Mouse (Mus musculus): Measurements from ENCODE around the gene Rab11a. TPM values are rescaled to one million over a fixed set of nuclear protein-coding genes. Genes with fewer than 3 reads are reported as not detected.

The Rab11a gene
- polyA plus RNA-seq, 1 experiment from 2014 or later, result 322 TPM

GRCm38 (mm10) chr9:64774883-64775282, 37.3 kb upstream of the Rab11a start:
- no peaks in the 10 kb centered on the region for H3K9me3 ChIP-seq (ENCODE audit: control insufficient read depth, low read length)
- H3K36me3 ChIP-seq (ENCODE audit: control insufficient read depth, insufficient read depth, low read length), result no peaks in the 10 kb centered on the region
- DNase-seq (ENCODE audit: low spot score) (peak; percentile 14), ATAC-seq (ENCODE audit: low FRiP score) (peak; percentile 59; the same call in 1 of the 2 replicates)
- peak overlapping the region; percentile 19; the same call in 1 of the 2 replicates for H3K27ac ChIP-seq (ENCODE audit: low read depth, low read length)
- H3K9ac ChIP-seq (ENCODE audit: low read depth, low read length), result no peak overlapping the region
- no peaks in the 10 kb centered on the region for H3K4me1 ChIP-seq (replicated peaks; ENCODE audit: control insufficient read depth, insufficient read depth, low read length)
- no peak overlapping the region for H3K4me2 ChIP-seq (replicated peaks; ENCODE audit: low read depth, low read length)
- WGBS, result 59% methylated on average over 2 of the region's 2 CpGs
- H3K27me3 ChIP-seq (ENCODE audit: control insufficient read depth, insufficient read depth, low read length), result no peaks in the 10 kb centered on the region
- no peak overlapping the region for H3K4me3 ChIP-seq (ENCODE audit: low read depth, low read length)

GRCm38 (mm10) chr9:64774411-64774811, 36.9 kb upstream of the Rab11a start:
- peak; percentile 43; the same call in 1 of the 2 replicates for ATAC-seq (ENCODE audit: low FRiP score)
- Histone ChIP-seq H3K4me3 (ENCODE audit: low read depth, low read length) (no peak overlapping the region), H3K4me2 (replicated peaks; ENCODE audit: low read depth, low read length) (no peak overlapping the region), H3K9me3 (ENCODE audit: control insufficient read depth, low read length) (no peaks in the 10 kb centered on the region), H3K4me1 (replicated peaks; ENCODE audit: control insufficient read depth, insufficient read depth, low read length) (no peaks in the 10 kb centered on the region), H3K9ac (ENCODE audit: low read depth, low read length) (0 out of 2 replicates have a peak overlapping the region, but pooled peaks have one; percentile 17), H3K27ac (ENCODE audit: low read depth, low read length) (peak overlapping the region; percentile 19), H3K27me3 (ENCODE audit: control insufficient read depth, insufficient read depth, low read length) (no peaks in the 10 kb centered on the region), H3K36me3 (ENCODE audit: control insufficient read depth, insufficient read depth, low read length) (no peaks in the 10 kb centered on the region)
- peak; percentile 35 for DNase-seq (ENCODE audit: low spot score)
- 10% methylated on average over 5 of the region's 5 CpGs for WGBS

GRCm38 (mm10) chr9:64773936-64774335, 36.4 kb upstream of the Rab11a start:
- DNase-seq (ENCODE audit: low spot score), result no peak
- Histone ChIP-seq H3K9ac (ENCODE audit: low read depth, low read length) (0 out of 2 replicates have a peak overlapping the region, but pooled peaks have one; percentile 17), H3K36me3 (ENCODE audit: control insufficient read depth, insufficient read depth, low read length) (no peaks in the 10 kb centered on the region), H3K9me3 (ENCODE audit: control insufficient read depth, low read length) (no peaks in the 10 kb centered on the region), H3K4me1 (replicated peaks; ENCODE audit: control insufficient read depth, insufficient read depth, low read length) (no peaks in the 10 kb centered on the region), H3K4me2 (replicated peaks; ENCODE audit: low read depth, low read length) (no peak overlapping the region), H3K27ac (ENCODE audit: low read depth, low read length) (peak overlapping the region; percentile 19), H3K27me3 (ENCODE audit: control insufficient read depth, insufficient read depth, low read length) (no peaks in the 10 kb centered on the region), H3K4me3 (ENCODE audit: low read depth, low read length) (no peak overlapping the region)
- no peak for ATAC-seq (ENCODE audit: low FRiP score)
- WGBS, result 61% methylated on average over 4 of the region's 4 CpGs

- ATAC-seq (ENCODE audit: low FRiP score) (no peak), DNase-seq (ENCODE audit: low spot score) (no peak)
- no peaks in the 10 kb centered on the region for H3K9me3 ChIP-seq (ENCODE audit: control insufficient read depth, low read length)
These were observed 35.7 kb upstream of the Rab11a start for GRCm38 (mm10) chr9:64773254-64773653.

GRCm38 (mm10) chr9:64771236-64771635, 33.7 kb upstream of the Rab11a start:
- Histone ChIP-seq H3K9me3 (ENCODE audit: control insufficient read depth, low read length) (no peaks in the 10 kb centered on the region), H3K9ac (ENCODE audit: low read depth, low read length) (no peak overlapping the region), H3K4me1 (replicated peaks; ENCODE audit: control insufficient read depth, insufficient read depth, low read length) (no peaks in the 10 kb centered on the region), H3K27ac (ENCODE audit: low read depth, low read length) (no peak overlapping the region), H3K4me2 (replicated peaks; ENCODE audit: low read depth, low read length) (no peak overlapping the region), H3K36me3 (ENCODE audit: control insufficient read depth, insufficient read depth, low read length) (no peaks in the 10 kb centered on the region), H3K27me3 (ENCODE audit: control insufficient read depth, insufficient read depth, low read length) (no peaks in the 10 kb centered on the region), H3K4me3 (ENCODE audit: low read depth, low read length) (no peak overlapping the region)
- ATAC-seq (ENCODE audit: low FRiP score) (no peak), DNase-seq (ENCODE audit: low spot score) (no peak)
- WGBS, result 79% methylated on average over 5 of the region's 5 CpGs

More at GRCm38 (mm10) chr9:64773254-64773653, 35.7 kb upstream of the Rab11a start:
- Histone ChIP-seq H3K4me1 (replicated peaks; ENCODE audit: control insufficient read depth, insufficient read depth, low read length) (no peaks in the 10 kb centered on the region), H3K4me3 (ENCODE audit: low read depth, low read length) (no peak overlapping the region), H3K27me3 (ENCODE audit: control insufficient read depth, insufficient read depth, low read length) (no peaks in the 10 kb centered on the region), H3K9ac (ENCODE audit: low read depth, low read length) (no peak overlapping the region), H3K36me3 (ENCODE audit: control insufficient read depth, insufficient read depth, low read length) (no peaks in the 10 kb centered on the region), H3K27ac (ENCODE audit: low read depth, low read length) (no peak overlapping the region), H3K4me2 (replicated peaks; ENCODE audit: low read depth, low read length) (no peak overlapping the region)
- 85% methylated on average over 8 of the region's 8 CpGs for WGBS

GRCm38 (mm10) chr9:64770411-64770849, 32.9 kb upstream of the Rab11a start:
- no peak overlapping the region for H3K9ac ChIP-seq (ENCODE audit: low read depth, low read length)
- H3K27me3 ChIP-seq (ENCODE audit: control insufficient read depth, insufficient read depth, low read length), result no peaks in the 10 kb centered on the region
- no peak for DNase-seq (ENCODE audit: low spot score)
- H3K9me3 ChIP-seq (ENCODE audit: control insufficient read depth, low read length), result no peaks in the 10 kb centered on the region
- no peak overlapping the region for H3K4me3 ChIP-seq (ENCODE audit: low read depth, low read length)
- no peak overlapping the region for H3K27ac ChIP-seq (ENCODE audit: low read depth, low read length)
- 91% methylated on average over 5 of the region's 5 CpGs for WGBS
- no peak for ATAC-seq (ENCODE audit: low FRiP score)
- no peaks in the 10 kb centered on the region for H3K36me3 ChIP-seq (ENCODE audit: control insufficient read depth, insufficient read depth, low read length)
- no peaks in the 10 kb centered on the region for H3K4me1 ChIP-seq (replicated peaks; ENCODE audit: control insufficient read depth, insufficient read depth, low read length)
- no peak overlapping the region for H3K4me2 ChIP-seq (replicated peaks; ENCODE audit: low read depth, low read length)

GRCm38 (mm10) chr9:64769911-64770310, 32.4 kb upstream of the Rab11a start:
- Histone ChIP-seq H3K27ac (ENCODE audit: low read depth, low read length) (no peak overlapping the region), H3K4me2 (replicated peaks; ENCODE audit: low read depth, low read length) (no peak overlapping the region), H3K27me3 (ENCODE audit: control insufficient read depth, insufficient read depth, low read length) (no peaks in the 10 kb centered on the region), H3K4me1 (replicated peaks; ENCODE audit: control insufficient read depth, insufficient read depth, low read length) (no peaks in the 10 kb centered on the region), H3K9ac (ENCODE audit: low read depth, low read length) (no peak overlapping the region), H3K36me3 (ENCODE audit: control insufficient read depth, insufficient read depth, low read length) (no peaks in the 10 kb centered on the region), H3K4me3 (ENCODE audit: low read depth, low read length) (no peak overlapping the region), H3K9me3 (ENCODE audit: control insufficient read depth, low read length) (no peaks in the 10 kb centered on the region)
- DNase-seq (ENCODE audit: low spot score) (no peak), ATAC-seq (ENCODE audit: low FRiP score) (no peak)
- WGBS, result 93% methylated on average over 6 of the region's 6 CpGs

GRCm38 (mm10) chr9:64769066-64769695, 31.6 kb upstream of the Rab11a start:
- Histone ChIP-seq H3K27ac (ENCODE audit: low read depth, low read length) (no peak overlapping the region), H3K9me3 (ENCODE audit: control insufficient read depth, low read length) (no peaks in the 10 kb centered on the region), H3K4me3 (ENCODE audit: low read depth, low read length) (no peak overlapping the region), H3K9ac (ENCODE audit: low read depth, low read length) (no peak overlapping the region), H3K27me3 (ENCODE audit: control insufficient read depth, insufficient read depth, low read length) (no peaks in the 10 kb centered on the region), H3K4me1 (replicated peaks; ENCODE audit: control insufficient read depth, insufficient read depth, low read length) (no peaks in the 10 kb centered on the region), H3K4me2 (replicated peaks; ENCODE audit: low read depth, low read length) (no peak overlapping the region), H3K36me3 (ENCODE audit: control insufficient read depth, insufficient read depth, low read length) (no peaks in the 10 kb centered on the region)
- ATAC-seq (ENCODE audit: low FRiP score) (no peak), DNase-seq (ENCODE audit: low spot score) (peak; percentile 53)
- WGBS, result 51% methylated on average over 9 of the region's 9 CpGs

- DNase-seq (ENCODE audit: low spot score) (no peak), ATAC-seq (ENCODE audit: low FRiP score) (no peak)
- WGBS, result 67% methylated on average over 1 of the region's 1 CpGs
- Histone ChIP-seq H3K4me2 (replicated peaks; ENCODE audit: low read depth, low read length) (no peak overlapping the region), H3K4me3 (ENCODE audit: low read depth, low read length) (no peak overlapping the region), H3K36me3 (ENCODE audit: control insufficient read depth, insufficient read depth, low read length) (no peaks in the 10 kb centered on the region), H3K9me3 (ENCODE audit: control insufficient read depth, low read length) (no peaks in the 10 kb centered on the region), H3K27ac (ENCODE audit: low read depth, low read length) (no peak overlapping the region), H3K4me1 (replicated peaks; ENCODE audit: control insufficient read depth, insufficient read depth, low read length) (no peaks in the 10 kb centered on the region), H3K9ac (ENCODE audit: low read depth, low read length) (no peak overlapping the region), H3K27me3 (ENCODE audit: control insufficient read depth, insufficient read depth, low read length) (no peaks in the 10 kb centered on the region)
These were observed 30.2 kb upstream of the Rab11a start for GRCm38 (mm10) chr9:64767796-64768195.

Data from hindbrain, embryonic 11.5 days (tissue).